Mouse (Mus musculus) neural tube, embryonic 15.5 days (tissue): ENCODE measurements around the gene Asap2. TPM values are rescaled to one million over a fixed set of nuclear protein-coding genes. Genes with fewer than 3 reads are reported as not detected.

Experiments
- ATAC-seq: fragments of 200-750 bp; cut with Nextera tagmentation; 2 replicates; pipeline ENCODE4 v1.8.0; 2017; ENCODE audit warnings: mild to moderate bottlenecking, moderate TSS enrichment, moderate library complexity; ENCODE audit not compliant: low FRiP score
- H3K27ac ChIP-seq: fragments of 300-500 bp; sonication (generic); replicated peaks from 2 replicates; pipeline ENCODE4 v1.5.1; 2015; ENCODE audit warnings: mild to moderate bottlenecking, inconsistent platforms
- H3K27me3 ChIP-seq: fragments of 300-500 bp; sonication (generic); replicated peaks from 2 replicates; pipeline ENCODE4 v1.6.1; 2015; ENCODE audit warnings: inconsistent platforms
- H3K36me3 ChIP-seq: fragments of 300-500 bp; sonication (generic); 2 replicates; pipeline ENCODE4 v1.6.1; 2015; ENCODE audit warnings: inconsistent platforms
- H3K4me1 ChIP-seq: fragments of 300-500 bp; sonication (generic); 2 replicates; pipeline ENCODE4 v1.6.1; 2015; ENCODE audit warnings: inconsistent platforms
- H3K4me2 ChIP-seq: fragments of 300-500 bp; sonication (generic); 2 replicates; pipeline ENCODE4 v1.6.1; 2015; ENCODE audit warnings: inconsistent platforms, mild to moderate bottlenecking, moderate library complexity
- H3K4me3 ChIP-seq: fragments of 300-500 bp; sonication (generic); replicated peaks from 2 replicates; pipeline ENCODE4 v1.5.1; 2015; ENCODE audit warnings: mild to moderate bottlenecking, inconsistent platforms
- H3K9ac ChIP-seq: fragments of 300-500 bp; sonication (generic); replicated peaks from 2 replicates; pipeline ENCODE4 v1.6.1; 2015; ENCODE audit warnings: mild to moderate bottlenecking, inconsistent platforms
- H3K9me3 ChIP-seq: fragments of 300-500 bp; sonication (generic); replicated peaks from 2 replicates; pipeline ENCODE4 v1.6.1; 2016; ENCODE audit warnings: inconsistent platforms
- WGBS: fragments of 180-500 bp; shearing (Covaris S2); methylation state at CpG from one replicate; pipeline ENCODE4 v1.1.7; 2015; ENCODE audit warnings: mixed read lengths; 5-methylcytosine and 5-hydroxymethylcytosine counted together
- polyA plus RNA-seq: library from polyadenylated mRNA; unstranded; fragments of >200 nt; fragmentation: Nextera tagmentation; extraction: Ambion mirVana; gene quantifications from 2 replicates; pipeline ENCODE4 v1.2.1, GENCODE M21; 2015

The Asap2 gene
- polyA plus RNA-seq, 1 experiment from 2014 or later = 10.8 TPM

- no peak overlapping the region for H3K4me2 ChIP-seq
- no peak overlapping the region for H3K9ac ChIP-seq
- WGBS = 94% methylated on average over 4 of the region's 4 CpGs
- H3K9me3 ChIP-seq = no peaks in the 10 kb centered on the region
- H3K36me3 ChIP-seq = peaks cover 91% of the 10 kb centered on the region
- H3K27me3 ChIP-seq = no peaks in the 10 kb centered on the region
- no peak for ATAC-seq
- H3K27ac ChIP-seq = no peak overlapping the region
- no peaks in the 10 kb centered on the region for H3K4me1 ChIP-seq
- H3K4me3 ChIP-seq = no peak overlapping the region
Observed at GRCm38 (mm10) chr12:21306721-21307120, 316.5 kb downstream of the Asap2 start.

- H3K36me3 ChIP-seq = peaks cover 75% of the 10 kb centered on the region
- no peak for ATAC-seq
- 97% methylated on average over 5 of the region's 5 CpGs for WGBS
Observed at GRCm38 (mm10) chr12:21312201-21312600, 321.9 kb downstream of the Asap2 start.

DNA sequence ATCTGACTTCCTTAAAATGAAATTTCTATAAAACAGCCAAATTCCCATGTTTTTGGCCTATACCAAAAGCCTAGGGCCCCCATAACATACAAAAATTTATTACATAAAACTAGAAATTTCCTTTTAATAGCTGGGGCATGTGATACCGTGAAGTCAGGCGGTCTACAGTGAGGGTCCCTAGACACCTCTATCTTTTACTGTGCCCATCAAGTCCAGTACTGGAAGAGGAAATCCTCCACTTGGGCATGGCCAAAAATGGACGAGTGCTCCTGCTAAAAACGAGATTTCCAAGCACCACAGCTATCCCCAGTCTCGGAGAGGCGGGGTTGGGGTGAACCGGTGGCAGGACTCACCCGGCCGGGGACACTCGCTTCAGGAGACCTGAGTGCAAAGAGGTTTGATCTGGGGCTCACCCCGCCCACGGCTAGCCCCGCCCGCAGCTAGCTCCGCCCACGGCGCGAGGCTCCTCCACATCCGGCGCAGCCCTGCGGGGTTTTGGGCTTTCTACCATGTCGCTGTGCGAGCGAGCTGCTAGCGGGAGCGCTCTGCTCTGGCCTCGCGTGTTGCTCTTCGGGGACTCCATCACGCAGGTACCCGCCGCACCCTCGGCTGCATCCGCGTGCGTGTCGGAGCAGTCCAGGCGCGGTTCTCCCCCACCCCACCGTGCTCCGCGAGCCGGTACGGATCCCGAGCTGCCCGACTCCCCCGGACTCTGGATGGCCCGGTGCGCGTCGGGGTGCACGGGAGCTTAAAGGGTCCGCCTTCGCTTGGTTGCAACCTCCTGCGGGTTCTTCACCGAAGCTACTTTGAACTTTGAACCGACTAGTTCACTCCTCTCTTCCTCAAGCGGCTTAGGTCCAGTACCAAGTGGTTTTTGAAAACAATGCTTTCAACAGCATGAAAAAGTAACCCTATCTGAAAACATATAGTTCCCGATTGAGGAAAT lies 325.9 kb downstream of the Asap2 start, which contains the start of gene Iah1:
Gene Iah1, plus strand, starts transcription at position 467 of the 946 bp plus-strand sequence.
- Histone ChIP-seq H3K27me3 (no peaks in the 10 kb centered on the region), H3K4me2 (peak within 1 kb of the TSS; percentile 82), H3K4me1 (peaks cover 13% of the 10 kb centered on the region), H3K36me3 (peaks cover 38% of the 10 kb centered on the region), H3K9ac (peak within 1 kb of the TSS; percentile 70), H3K9me3 (no peaks in the 10 kb centered on the region), H3K27ac (peak within 1 kb of the TSS; percentile 68), H3K4me3 (peak within 1 kb of the TSS; percentile 70)
- ATAC-seq = peak; percentile 93
- 2% methylated on average over 59 of the region's 59 CpGs for WGBS

More at GRCm38 (mm10) chr12:21312201-21312600, 321.9 kb downstream of the Asap2 start:
- Histone ChIP-seq H3K27ac (no peak overlapping the region), H3K9me3 (no peaks in the 10 kb centered on the region), H3K4me2 (no peak overlapping the region), H3K27me3 (no peaks in the 10 kb centered on the region), H3K4me1 (peaks cover 11% of the 10 kb centered on the region), H3K4me3 (no peak overlapping the region), H3K9ac (no peak overlapping the region)

DNA sequence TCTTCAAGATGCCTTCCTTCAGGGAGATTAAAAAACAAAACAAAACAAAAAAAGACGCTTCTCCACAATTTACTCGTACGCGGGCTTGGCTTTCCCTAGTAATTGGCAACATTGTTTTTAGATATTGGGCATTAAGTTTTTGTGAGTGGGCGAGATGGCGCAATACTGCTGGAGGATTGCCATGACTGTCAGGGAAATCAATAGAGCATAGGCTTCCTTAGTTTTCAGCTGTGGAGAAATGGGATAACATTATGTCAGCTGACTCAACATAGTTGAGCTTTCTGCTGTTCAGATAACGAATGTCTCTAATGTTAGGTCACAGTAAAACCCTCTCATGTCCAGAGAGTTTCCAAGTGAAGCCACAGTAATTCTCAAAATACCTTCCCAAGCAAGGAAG lies 326.6 kb downstream of the Asap2 start:
- Histone ChIP-seq H3K9ac (peak overlapping the region; percentile 70), H3K4me2 (peak overlapping the region; percentile 82), H3K36me3 (peaks cover 35% of the 10 kb centered on the region), H3K4me3 (peak overlapping the region; percentile 70), H3K27me3 (no peaks in the 10 kb centered on the region), H3K27ac (no peak overlapping the region), H3K9me3 (no peaks in the 10 kb centered on the region), H3K4me1 (peaks cover 13% of the 10 kb centered on the region)
- ATAC-seq = no peak
- 30% methylated on average over 7 of the region's 7 CpGs for WGBS

- no peaks in the 10 kb centered on the region for H3K27me3 ChIP-seq
- H3K27ac ChIP-seq = no peak overlapping the region
Observed at GRCm38 (mm10) chr12:21318143-21318895, 328.1 kb downstream of the Asap2 start.

More at GRCm38 (mm10) chr12:21318143-21318895, 328.1 kb downstream of the Asap2 start:
- Histone ChIP-seq H3K4me1 (peaks cover 13% of the 10 kb centered on the region), H3K4me2 (no peak overlapping the region), H3K9ac (no peak overlapping the region), H3K4me3 (no peak overlapping the region), H3K9me3 (no peaks in the 10 kb centered on the region), H3K36me3 (peaks cover 30% of the 10 kb centered on the region)
- 68% methylated on average over 12 of the region's 12 CpGs for WGBS
- ATAC-seq = no peak
